Mouse (Mus musculus): ENCODE results near the gene Mrpl17.

DNA sequence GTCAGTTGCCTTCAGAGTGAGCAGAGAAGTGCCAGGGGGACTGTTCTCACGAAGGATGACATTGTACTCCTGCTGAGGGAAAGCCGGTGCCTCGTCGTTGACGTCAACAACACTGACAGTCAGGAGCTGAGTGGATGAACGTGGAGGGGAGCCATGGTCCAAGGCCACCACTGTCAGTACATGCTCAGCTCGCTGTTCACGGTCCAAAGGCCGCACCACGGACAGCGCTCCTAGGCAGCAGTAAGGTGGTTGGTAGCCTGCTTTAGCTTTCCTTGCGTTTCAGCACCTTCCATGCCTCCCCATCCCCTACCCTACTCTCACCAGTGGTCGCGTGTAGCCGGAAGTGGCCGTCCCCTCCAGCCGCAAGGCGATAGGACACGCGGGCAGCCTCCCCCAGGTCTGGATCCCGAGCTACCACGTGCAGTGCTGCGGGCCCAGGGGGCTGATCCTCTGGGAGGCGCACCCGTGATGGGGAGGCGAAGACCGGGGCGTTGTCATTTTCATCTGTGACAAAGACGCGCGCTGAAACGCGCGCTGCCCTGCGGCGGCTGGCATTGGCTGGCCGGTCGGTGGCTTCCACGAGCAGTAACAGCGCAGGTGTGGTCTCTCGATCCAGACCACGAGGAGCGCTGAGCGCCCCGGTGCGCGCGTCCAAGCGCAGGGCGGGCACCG is 49.0 kb downstream of the Mrpl17 start:
- TF ChIP-seq POLR2A (IDR thresholded peaks at IDR 0.05; ENCODE audit: extremely low read depth, insufficient read depth, low read length) (no peak), CTCF (IDR thresholded peaks at IDR 0.05; ENCODE audit: extremely low read depth, insufficient read depth, low read length) (no peak)

All from cortical plate, adult 2 months (tissue).